Mouse (Mus musculus) MEL (cell line): Measurements from ENCODE around the gene Snapin. TPM values are rescaled to one million over a fixed set of nuclear protein-coding genes. Genes with fewer than 3 reads are reported as not detected.

Experiments used
- DNase-seq: peaks from one replicate; pipeline ENCODE4 v3.0.0; 2011; ENCODE audit warnings: low read depth, low spot score
- H3K27ac ChIP-seq: 2 replicates; pipeline ENCODE4 v1.5.1; 2012; ENCODE audit warnings: low read depth, mild to moderate bottlenecking, control low read depth, low read length, moderate library complexity; ENCODE audit not compliant: control insufficient read depth
- H3K27me3 ChIP-seq, 2 experiments: fragments of 150-350 bp in 1 of 2; sonication (generic) in 1 of 2; 2 replicates each; pipeline ENCODE4 v1.6.1; 2012; ENCODE audit warnings: low read length in 2 of 2, mild to moderate bottlenecking in 2 of 2, improper control_type of control experiment in 1 of 2, moderate library complexity in 1 of 2; ENCODE audit not compliant: insufficient read depth in 2 of 2, control insufficient read depth in 1 of 2
- H3K36me3 ChIP-seq, 2 experiments: 2 replicates each; pipeline ENCODE4 v1.6.1; 2012 to 2014; ENCODE audit warnings: low read length in 2 of 2, improper control_type of control experiment in 1 of 2, inconsistent platforms in 1 of 2, mild to moderate bottlenecking in 1 of 2; ENCODE audit not compliant: insufficient read depth in 2 of 2, control insufficient read depth in 1 of 2
- H3K4me1 ChIP-seq, 2 experiments: fragments of 150-350 bp in 1 of 2; sonication (generic) in 1 of 2; 2 replicates each; pipeline ENCODE4 v1.6.1; 2012; ENCODE audit warnings: low read length in 2 of 2, improper control_type of control experiment in 1 of 2, mild to moderate bottlenecking in 1 of 2; ENCODE audit not compliant: insufficient read depth in 2 of 2, control insufficient read depth in 1 of 2
- H3K4me3 ChIP-seq, 2 experiments: fragments of 150-350 bp in 1 of 2; sonication (generic) in 1 of 2; 2 replicates each; pipeline ENCODE4 v1.5.1; 2012; ENCODE audit warnings: low read depth in 2 of 2, low read length in 2 of 2, mild to moderate bottlenecking in 2 of 2, moderate library complexity in 2 of 2, control low read depth in 1 of 2, improper control_type of control experiment in 1 of 2; ENCODE audit not compliant: control insufficient read depth in 1 of 2, insufficient read depth in 1 of 2
- H3K79me2 ChIP-seq: 2 replicates; pipeline ENCODE4 v1.6.1; 2012; ENCODE audit warnings: mild to moderate bottlenecking, low read length, moderate library complexity; ENCODE audit not compliant: control insufficient read depth, poor library complexity, insufficient read depth
- H3K9ac ChIP-seq: 2 replicates; pipeline ENCODE4 v1.6.1; 2012; ENCODE audit warnings: low read depth, mild to moderate bottlenecking, control low read depth, low read length, moderate library complexity; ENCODE audit not compliant: control insufficient read depth, poor library complexity, severe bottlenecking
- H3K9me3 ChIP-seq: fragments of 150-350 bp; sonication (generic); replicated peaks from 2 replicates; pipeline ENCODE4 v1.6.1; 2012; ENCODE audit warnings: mild to moderate bottlenecking, low read length, improper control_type of control experiment, moderate library complexity; ENCODE audit not compliant: insufficient read depth
- BHLHE40 ChIP-seq: IDR thresholded peaks from 2 replicates; pipeline ENCODE4 v1.6.1; 2012; ENCODE audit warnings: low read depth, mild to moderate bottlenecking, inconsistent platforms, low read length, improper control_type of control experiment, borderline replicate concordance
- CHD2 ChIP-seq: IDR thresholded peaks from 2 replicates; pipeline ENCODE4 v1.6.1; 2011; ENCODE audit warnings: low read length, improper control_type of control experiment
- CTCF ChIP-seq, 3 experiments: IDR thresholded peaks in 2 of 3; conservative IDR thresholded peaks in 1 of 3; 2 replicates each; pipeline ENCODE4 v1.5.1; 2011 to 2012; ENCODE audit warnings: low read length in 3 of 3, low read depth in 2 of 3, mild to moderate bottlenecking in 2 of 3, improper control_type of control experiment in 1 of 3, inconsistent platforms in 1 of 3, mixed read lengths in 1 of 3, moderate library complexity in 1 of 3; ENCODE audit not compliant: control insufficient read depth in 1 of 3, insufficient read depth in 1 of 3, poor library complexity in 1 of 3, severe bottlenecking in 1 of 3
- ELF1 ChIP-seq: IDR thresholded peaks from 2 replicates; pipeline ENCODE4 v1.6.1; 2014; ENCODE audit warnings: low read depth, mild to moderate bottlenecking, inconsistent platforms, low read length, improper control_type of control experiment, moderate library complexity
- EP300 ChIP-seq, 2 experiments: IDR thresholded peaks; 2 replicates each; pipeline ENCODE4 v1.6.1; 2011; ENCODE audit warnings: improper control_type of control experiment in 2 of 2, low read length in 2 of 2, low read depth in 1 of 2, mild to moderate bottlenecking in 1 of 2
- HCFC1 ChIP-seq: IDR thresholded peaks from 2 replicates; pipeline ENCODE4 v1.6.1; 2012; ENCODE audit warnings: low read depth, mild to moderate bottlenecking, inconsistent platforms, low read length, improper control_type of control experiment, moderate library complexity
- JUND ChIP-seq: IDR thresholded peaks from 2 replicates; pipeline ENCODE4 v1.6.1; 2011; ENCODE audit warnings: low read depth, mild to moderate bottlenecking, improper control_type of control experiment, low read length
- KAT2A ChIP-seq: conservative IDR thresholded peaks from 2 replicates; pipeline ENCODE4 v1.6.1; 2012; ENCODE audit warnings: low read depth, low read length, improper control_type of control experiment, inconsistent platforms
- MAX ChIP-seq: IDR thresholded peaks from 2 replicates; pipeline ENCODE4 v1.6.1; 2011; ENCODE audit warnings: low read length, improper control_type of control experiment
- MAZ ChIP-seq: IDR thresholded peaks from 2 replicates; pipeline ENCODE4 v1.6.1; 2012; ENCODE audit warnings: low read depth, mild to moderate bottlenecking, inconsistent platforms, low read length, improper control_type of control experiment
- MXI1 ChIP-seq: IDR thresholded peaks from 2 replicates; pipeline ENCODE4 v1.6.1; 2011; ENCODE audit warnings: mild to moderate bottlenecking, low read depth, low read length, improper control_type of control experiment
- MYC ChIP-seq: IDR thresholded peaks from 2 replicates; pipeline ENCODE4 v1.6.1; 2011; ENCODE audit warnings: low read depth, mild to moderate bottlenecking, low read length, improper control_type of control experiment, moderate library complexity
- POLR2A ChIP-seq, 2 experiments: IDR thresholded peaks; 2 replicates each; pipeline ENCODE4 v1.6.1; 2011 to 2012; ENCODE audit warnings: low read length in 2 of 2, mild to moderate bottlenecking in 2 of 2, control low read depth in 1 of 2, improper control_type of control experiment in 1 of 2, low read depth in 1 of 2, moderate library complexity in 1 of 2; ENCODE audit not compliant: control insufficient read depth in 1 of 2, insufficient read depth in 1 of 2, poor library complexity in 1 of 2
- RAD21 ChIP-seq: IDR thresholded peaks from 2 replicates; pipeline ENCODE4 v1.6.1; 2011; ENCODE audit warnings: mild to moderate bottlenecking, low read depth, low read length, improper control_type of control experiment
- SIN3A ChIP-seq: IDR thresholded peaks from 2 replicates; pipeline ENCODE4 v1.6.1; 2012; ENCODE audit warnings: low read length, improper control_type of control experiment, inconsistent platforms
- SMC3 ChIP-seq: IDR thresholded peaks from 2 replicates; pipeline ENCODE4 v1.6.1; 2011; ENCODE audit warnings: low read depth, low read length, improper control_type of control experiment
- TBP ChIP-seq: IDR thresholded peaks from 2 replicates; pipeline ENCODE4 v1.8.0; 2011; ENCODE audit warnings: low read depth, low read length, improper control_type of control experiment
- TCF12 ChIP-seq: IDR thresholded peaks from 2 replicates; pipeline ENCODE4 v1.6.1; 2014; ENCODE audit warnings: low read depth, mild to moderate bottlenecking, inconsistent platforms, low read length, improper control_type of control experiment, moderate library complexity
- UBTF ChIP-seq: IDR thresholded peaks from 2 replicates; pipeline ENCODE4 v1.6.1; 2012; ENCODE audit warnings: low read depth, mild to moderate bottlenecking, inconsistent platforms, low read length, improper control_type of control experiment, moderate library complexity, borderline replicate concordance; ENCODE audit not compliant: insufficient read depth
- ZKSCAN1 ChIP-seq: IDR thresholded peaks from 2 replicates; pipeline ENCODE4 v1.6.1; 2012; ENCODE audit warnings: low read depth, mild to moderate bottlenecking, inconsistent platforms, low read length, improper control_type of control experiment, moderate library complexity
- ZMIZ1 ChIP-seq: IDR thresholded peaks from 2 replicates; pipeline ENCODE4 v1.6.1; 2012; ENCODE audit warnings: low read depth, mild to moderate bottlenecking, inconsistent platforms, low read length, improper control_type of control experiment, moderate library complexity
- ZNF384 ChIP-seq: IDR thresholded peaks from 2 replicates; pipeline ENCODE4 v1.6.1; 2012; ENCODE audit warnings: low read depth, mild to moderate bottlenecking, inconsistent platforms, low read length, improper control_type of control experiment
- polyA plus RNA-seq, 2 experiments: library from polyadenylated mRNA; stranded (reverse) in 1 of 2; unstranded in 1 of 2; fragments of >175 nt in 1 of 2; fragments of >200 nt in 1 of 2; gene quantifications; 2 replicates each; pipeline versions ENCODE4 v1.2.1 to v1.2.4; 2012; ENCODE audit warnings: low replicate concordance in 2 of 2, low read depth in 1 of 2; ENCODE audit not compliant: insufficient read length in 2 of 2, insufficient read depth in 1 of 2, missing spikeins in 1 of 2
- total RNA-seq: library from RNA; depleted of rRNA; stranded (reverse); fragments of 300-350 nt; gene quantifications from 2 replicates; pipeline ENCODE4 v1.2.3, GENCODE M21; 2012

The Snapin gene
- total and polyA plus RNA-seq, 3 experiments: 24.5 to 46.8 TPM; not detected in 1

DNA sequence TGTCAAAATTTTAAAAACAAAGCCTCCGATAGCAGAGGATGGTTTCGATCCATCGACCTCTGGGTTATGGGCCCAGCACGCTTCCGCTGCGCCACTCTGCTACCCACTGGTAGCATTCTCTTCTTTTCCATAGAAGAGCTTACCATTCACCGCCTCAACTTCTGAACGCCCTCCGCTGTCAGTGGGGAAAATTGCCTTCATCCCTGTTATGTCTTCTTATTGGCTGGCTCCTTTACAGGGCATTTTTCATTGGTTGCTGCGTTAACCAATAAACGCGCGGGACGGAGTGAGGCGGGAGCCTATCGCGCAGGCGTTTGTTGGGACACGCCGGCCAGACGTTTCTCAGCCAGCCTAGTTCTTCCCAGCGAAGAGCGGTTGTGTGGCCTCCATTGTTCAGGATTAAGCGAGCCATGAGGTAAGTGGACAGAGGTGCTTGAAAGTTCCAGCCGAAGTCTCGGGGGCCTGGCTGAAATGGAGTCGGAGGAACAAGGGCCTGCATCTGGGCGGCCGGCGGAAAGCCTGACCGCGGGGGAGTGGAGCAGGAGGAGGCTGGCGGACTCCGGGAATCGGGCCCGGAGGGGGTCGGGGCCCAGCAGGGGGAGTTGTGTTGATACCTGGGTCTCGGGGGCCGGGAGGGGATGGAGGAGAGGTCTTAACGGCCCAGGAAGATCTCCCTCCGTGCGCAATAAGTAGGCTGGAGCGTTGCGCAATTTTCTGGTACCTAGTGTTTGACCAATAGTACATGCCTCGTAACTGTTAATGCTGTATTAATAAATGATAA lies 14.8 kb downstream of the Snapin start, which contains the start of gene Ilf2 (continued):
- no peak for TF ChIP-seq JUND
- TF ChIP-seq MXI1: peak; percentile 77; the same call in 1 of the 2 replicates
- TF ChIP-seq MAX: peak; percentile 66
- TF ChIP-seq POLR2A (IDR thresholded peaks at IDR 0.05; ENCODE audit: control insufficient read depth in 1 of 2, insufficient read depth in 1 of 2, low read depth in 1 of 2, low read length in 2 of 2, poor library complexity in 1 of 2): peak; percentile 92 to 99
- TF ChIP-seq UBTF: peak; percentile 88; the same call in 1 of the 2 replicates
- no peak for TF ChIP-seq RAD21
- TF ChIP-seq SMC3: no peak
- no peak; the same call in 1 of the 2 replicates for TF ChIP-seq KAT2A
- peak; percentile 75 for TF ChIP-seq ZMIZ1
- no peak for TF ChIP-seq BHLHE40
- TF ChIP-seq TBP: peak; percentile 100
- peak; percentile 80 for TF ChIP-seq CHD2
- TF ChIP-seq, all 39 proteins: peak for 20

DNA sequence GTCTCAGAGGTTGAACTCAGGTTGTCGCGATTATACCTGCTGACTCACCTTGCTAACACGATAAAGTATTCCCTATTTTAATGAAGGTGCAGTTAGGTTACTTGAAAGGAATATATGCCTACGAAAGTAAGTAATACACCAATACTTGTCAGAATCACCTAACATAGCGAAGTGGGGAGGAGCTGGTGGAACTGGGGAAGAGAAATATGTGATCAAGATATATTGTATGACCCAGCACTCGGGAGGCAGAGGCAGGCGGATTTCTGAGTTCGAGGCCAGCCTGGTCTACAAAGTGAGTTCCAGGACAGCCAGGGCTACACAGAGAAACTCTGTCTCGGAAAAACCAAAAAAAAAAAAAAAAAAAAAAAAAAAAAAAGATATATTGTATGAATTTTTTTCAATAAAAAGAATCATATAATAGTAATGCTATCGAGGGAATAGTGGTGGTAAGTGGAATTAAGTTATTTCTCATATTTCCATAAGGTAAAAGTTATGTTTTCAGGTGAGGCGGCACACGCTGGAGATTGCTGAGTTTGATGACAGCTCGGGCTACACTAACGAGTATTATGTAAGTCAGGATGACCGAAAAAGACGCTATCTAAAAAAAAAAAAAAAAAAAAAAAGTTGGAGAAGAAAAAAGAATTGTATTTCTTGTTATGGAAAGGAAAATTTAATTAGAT lies 15.5 kb downstream of the Snapin start:
- TF ChIP-seq ZNF384 (peak; percentile 84), EP300 (IDR thresholded peaks at IDR 0.05; ENCODE audit: low read depth in 1 of 2, low read length in 2 of 2) (no peak), MYC (no peak; the same call in 1 of the 2 replicates)
- H3K9ac ChIP-seq: peak overlapping the region; percentile 28
- H3K4me3 ChIP-seq: peak overlapping the region; percentile 44 to 48
- no peaks in the 10 kb centered on the region for H3K27me3 ChIP-seq
- no peak overlapping the region for H3K27ac ChIP-seq
- peaks cover 24% of the 10 kb centered on the region for H3K79me2 ChIP-seq
- peaks cover 3 to 18% of the 10 kb centered on the region in 2 experiments; a peak in 2 of 4 replicates for H3K4me1 ChIP-seq
- peak; percentile 74 for DNase-seq
- peaks cover 14 to 26% of the 10 kb centered on the region in 2 experiments for H3K36me3 ChIP-seq
- no peaks in the 10 kb centered on the region for H3K9me3 ChIP-seq

DNA sequence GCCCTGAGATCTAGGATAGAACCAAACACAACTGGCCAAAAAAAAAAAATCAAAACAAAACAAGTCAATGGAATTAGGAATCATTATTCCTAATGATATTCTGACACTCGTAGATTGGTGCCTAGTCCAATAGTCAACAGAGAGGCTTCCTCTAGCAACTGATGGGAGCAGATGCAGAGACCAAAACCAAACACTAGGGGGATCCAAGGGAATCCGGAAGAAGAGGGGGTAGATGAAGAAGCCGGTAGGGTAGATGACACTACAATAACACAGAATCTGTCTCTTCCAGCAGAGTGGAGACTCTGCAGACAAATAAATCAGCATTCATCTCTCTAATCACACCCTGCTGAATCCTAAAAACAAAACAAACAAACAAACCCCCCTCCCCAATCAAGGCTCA lies 18.6 kb downstream of the Snapin start:
- Histone ChIP-seq H3K4me1 (peaks cover 3 to 12% of the 10 kb centered on the region in 2 experiments; a peak in 2 of 4 replicates), H3K4me3 (peak overlapping the region; percentile 8 to 20; a peak in 2 of 4 replicates), H3K79me2 (peaks cover 12% of the 10 kb centered on the region), H3K27ac (peak overlapping the region; percentile 17; the same call in 1 of the 2 replicates), H3K9me3 (no peaks in the 10 kb centered on the region), H3K9ac (peak overlapping the region; percentile 17), H3K36me3 (peaks cover 0 to 9% of the 10 kb centered on the region in 2 experiments; a peak in 3 of 4 replicates), H3K27me3 (no peaks in the 10 kb centered on the region; a peak in 1 of 4 replicates)
- TF ChIP-seq SMC3 (peak; percentile 62), CTCF (IDR thresholded peaks at IDR 0.05 in 2 of 3, conservative IDR thresholded peaks at IDR 0.05 in 1 of 3; ENCODE audit: control insufficient read depth in 1 of 3, insufficient read depth in 1 of 3, low read depth in 2 of 3, low read length in 3 of 3, poor library complexity in 1 of 3, severe bottlenecking in 1 of 3) (peak; percentile 51 to 94 (median 85)), ZKSCAN1 (no peak), RAD21 (peak; percentile 17), POLR2A (IDR thresholded peaks at IDR 0.05; ENCODE audit: control insufficient read depth in 1 of 2, insufficient read depth in 1 of 2, low read depth in 1 of 2, low read length in 2 of 2, poor library complexity in 1 of 2) (peak in 1 of 2 experiments; percentile 48; a peak in 1 of 4 replicates), SIN3A (peak; percentile 74), ELF1 (peak; percentile 96), HCFC1 (peak; percentile 51; the same call in 1 of the 2 replicates), ZNF384 (0 out of 2 replicates have a peak, but pooled peaks have one; percentile 27), MYC (0 out of 2 replicates have a peak, but pooled peaks have one; percentile 26), JUND (no peak), TBP (peak; percentile 71), MAZ (no peak), TCF12 (peak; percentile 17; the same call in 1 of the 2 replicates)
- DNase-seq: peak; percentile 92
